Mouse (Mus musculus): ENCODE measurements around the gene R3hdm4.

- no peak for TF ChIP-seq POLR2A (IDR thresholded peaks at IDR 0.05; ENCODE audit: borderline replicate concordance, extremely low read depth, low read depth, low read length)
- TF ChIP-seq CTCF (IDR thresholded peaks at IDR 0.05; ENCODE audit: insufficient read depth, low read length) = no peak
Observed at GRCm38 (mm10) chr10:79930826-79931186, 9.8 kb upstream of the R3hdm4 start.
